Mouse (Mus musculus): ENCODE data around the gene Epas1. TPM values are rescaled to one million over a fixed set of nuclear protein-coding genes. Genes with fewer than 3 reads are reported as not detected.

Gene Epas1
- total and polyA plus RNA-seq, 2 experiments from 2014 or later = 4.7 to 14.3 TPM

DNA sequence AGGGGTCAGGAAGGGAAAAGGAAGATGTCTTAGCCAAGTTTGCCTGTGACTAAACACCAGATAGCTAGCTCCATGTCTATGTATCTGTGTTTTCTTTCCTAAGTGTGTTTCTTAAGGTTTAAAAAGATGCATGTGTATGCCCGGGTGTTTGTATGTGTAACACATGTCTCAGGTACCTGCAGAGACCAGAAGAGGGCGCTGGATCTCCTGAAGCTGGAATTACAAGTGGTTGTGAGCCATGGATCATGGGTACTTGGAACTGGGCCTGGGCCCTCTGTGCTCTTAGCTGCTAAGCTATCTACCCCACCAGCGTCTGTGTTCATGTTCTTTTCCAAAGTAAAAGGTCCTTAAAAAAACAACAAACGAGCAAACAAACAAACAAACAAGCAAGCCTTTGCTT is 12.9 kb downstream of the Epas1 start:
- Histone ChIP-seq H3K9ac (no peak overlapping the region), H3K4me3 (ENCODE audit: low read depth, low read length) (no peak overlapping the region), H3K27me3 (ENCODE audit: insufficient read depth, low read length) (no peaks in the 10 kb centered on the region), H3K4me1 (ENCODE audit: insufficient read depth) (no peaks in the 10 kb centered on the region), H3K36me3 (ENCODE audit: insufficient read depth) (no peaks in the 10 kb centered on the region), H3K9me3 (ENCODE audit: low read length) (no peaks in the 10 kb centered on the region), H3K4me2 (ENCODE audit: low read depth) (no peak overlapping the region), H3K27ac (ENCODE audit: low read depth, low read length) (no peak overlapping the region)
- DNase-seq (no peak), ATAC-seq (no peak)
- peak; percentile 8; the same call in 1 of the 2 replicates for TF ChIP-seq CTCF (IDR thresholded peaks at IDR 0.05; ENCODE audit: low read depth)
- WGBS = 90% methylated on average over 4 of the region's 4 CpGs

DNA sequence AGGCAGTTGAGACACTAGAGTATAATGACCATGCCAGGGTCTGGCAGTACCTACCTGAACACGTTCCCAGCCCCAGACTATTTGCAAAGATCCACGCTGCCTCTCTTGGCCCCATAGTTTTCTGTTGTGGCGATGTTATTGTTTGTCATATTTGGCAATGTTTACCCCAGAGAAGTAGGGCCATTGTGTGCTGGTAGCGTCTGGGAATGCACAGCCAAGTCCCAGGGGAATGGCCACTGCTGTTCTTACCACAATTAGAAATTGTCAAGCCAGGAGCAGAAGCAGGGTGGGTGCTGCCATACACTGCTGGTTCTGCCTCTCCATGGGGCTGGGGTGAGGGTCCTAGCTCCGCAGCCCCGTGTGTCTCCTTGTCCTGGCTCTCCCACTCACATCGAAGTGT is 15.1 kb downstream of the Epas1 start:
- Histone ChIP-seq H3K27me3 (ENCODE audit: insufficient read depth, low read length) (no peaks in the 10 kb centered on the region), H3K9me3 (ENCODE audit: low read length) (no peaks in the 10 kb centered on the region), H3K4me1 (ENCODE audit: insufficient read depth) (no peaks in the 10 kb centered on the region), H3K4me3 (ENCODE audit: low read depth, low read length) (no peak overlapping the region), H3K27ac (ENCODE audit: low read depth, low read length) (no peak overlapping the region), H3K36me3 (ENCODE audit: insufficient read depth) (no peaks in the 10 kb centered on the region), H3K4me2 (ENCODE audit: low read depth) (no peak overlapping the region), H3K9ac (no peak overlapping the region)
- DNase-seq = no peak
- TF ChIP-seq CTCF (IDR thresholded peaks at IDR 0.05; ENCODE audit: low read depth) = no peak
- no peak for ATAC-seq
- WGBS = 62% methylated on average over 7 of the region's 7 CpGs

DNA sequence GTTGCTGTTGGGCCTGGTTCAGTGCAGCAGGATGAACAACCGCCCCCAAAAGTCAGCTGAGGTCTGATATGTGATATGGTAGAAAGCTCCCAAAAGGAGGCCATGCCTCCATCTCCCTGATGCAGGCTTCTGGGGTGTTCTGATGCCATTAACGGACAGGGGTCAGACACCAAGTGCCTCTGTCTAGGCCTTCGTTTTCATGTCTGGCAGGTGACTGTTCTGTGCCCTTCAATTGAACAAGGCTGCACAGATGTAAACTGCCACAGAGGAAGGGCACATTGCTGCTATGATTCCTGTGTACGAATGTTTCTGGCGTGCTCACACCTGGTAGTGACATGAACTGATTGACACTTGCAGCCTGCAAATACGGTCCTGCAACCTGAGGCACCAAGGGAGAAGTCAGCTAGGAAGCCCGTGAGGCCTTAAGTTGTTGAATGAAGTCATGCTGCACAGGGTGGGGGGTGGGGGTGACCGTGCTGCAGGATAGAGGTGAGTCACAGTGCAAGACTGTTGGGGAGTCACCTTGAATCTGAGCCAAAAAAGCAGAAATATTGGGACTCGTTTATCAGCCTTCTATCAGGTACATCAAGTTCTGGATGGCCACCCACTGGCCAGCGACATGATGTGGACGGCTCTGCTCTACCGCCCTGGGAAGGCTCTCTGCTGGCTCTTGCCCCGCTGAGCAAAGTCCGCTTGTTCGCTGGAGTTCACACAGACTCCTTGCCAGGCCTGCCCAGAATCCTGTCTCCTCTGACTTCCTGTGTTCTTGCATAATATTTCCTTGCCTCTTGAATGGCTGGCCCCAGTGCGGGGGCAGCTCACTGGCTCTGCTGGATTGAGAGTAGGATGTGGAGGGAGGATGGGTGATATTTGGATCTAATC is 16.1 kb downstream of the Epas1 start:
- Histone ChIP-seq H3K9ac (no peak overlapping the region), H3K9me3 (ENCODE audit: low read length) (no peaks in the 10 kb centered on the region), H3K27me3 (ENCODE audit: insufficient read depth, low read length) (no peaks in the 10 kb centered on the region), H3K27ac (ENCODE audit: low read depth, low read length) (no peak overlapping the region), H3K36me3 (ENCODE audit: insufficient read depth) (no peaks in the 10 kb centered on the region), H3K4me1 (ENCODE audit: insufficient read depth) (no peaks in the 10 kb centered on the region), H3K4me2 (ENCODE audit: low read depth) (no peak overlapping the region), H3K4me3 (ENCODE audit: low read depth, low read length) (no peak overlapping the region)
- no peak for ATAC-seq
- TF ChIP-seq CTCF (IDR thresholded peaks at IDR 0.05; ENCODE audit: low read depth) = no peak
- 77% methylated on average over 16 of the region's 16 CpGs for WGBS
- DNase-seq = no peak

DNA sequence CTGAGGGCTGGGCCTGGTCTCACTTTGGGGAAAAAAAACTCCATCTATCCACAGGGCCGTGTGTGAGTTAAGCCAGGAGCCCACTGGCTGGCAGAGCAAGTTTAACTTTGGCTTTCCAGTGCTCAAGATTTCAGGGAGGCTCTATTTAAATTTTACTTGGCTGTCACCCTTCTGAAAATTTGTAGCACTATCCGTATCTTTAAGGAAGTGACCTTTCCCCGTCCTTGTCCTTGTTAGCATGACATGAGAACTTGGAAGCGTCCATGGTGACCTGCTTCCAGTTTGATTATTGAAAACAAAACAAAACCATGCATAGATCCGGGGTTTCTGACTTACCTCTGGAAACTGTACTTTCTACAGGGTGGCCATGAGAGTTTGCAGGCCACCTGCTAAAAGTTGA is 17.3 kb downstream of the Epas1 start:
- H3K27me3 ChIP-seq (ENCODE audit: insufficient read depth, low read length) = no peaks in the 10 kb centered on the region
- 81% methylated on average over 5 of the region's 5 CpGs for WGBS

DNA sequence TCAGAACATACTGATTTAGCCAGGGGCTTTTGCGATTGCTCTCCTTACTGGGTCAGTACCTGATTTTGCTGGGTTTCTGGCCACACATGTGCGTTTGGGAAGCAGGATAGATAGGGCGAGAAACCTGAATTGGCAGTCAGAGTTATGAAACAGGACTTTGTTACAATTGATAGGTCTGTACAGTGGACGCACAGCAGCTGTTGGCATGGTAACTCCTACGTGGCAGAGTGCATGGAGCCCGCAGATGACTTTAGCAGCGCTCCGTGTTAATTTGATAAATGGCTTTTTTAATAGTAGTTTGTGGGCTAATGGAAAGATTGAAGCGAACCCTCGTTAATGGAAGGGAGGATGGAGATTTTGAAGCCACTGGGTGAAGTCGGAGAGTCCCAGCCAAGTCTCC is 18.5 kb downstream of the Epas1 start:
- H3K9ac ChIP-seq = no peak overlapping the region
- TF ChIP-seq CTCF (IDR thresholded peaks at IDR 0.05; ENCODE audit: low read depth) = no peak
- no peak overlapping the region for H3K4me3 ChIP-seq (ENCODE audit: low read depth, low read length)
- no peak overlapping the region for H3K4me2 ChIP-seq (ENCODE audit: low read depth)
- no peaks in the 10 kb centered on the region for H3K36me3 ChIP-seq (ENCODE audit: insufficient read depth)
- no peaks in the 10 kb centered on the region for H3K27me3 ChIP-seq (ENCODE audit: insufficient read depth, low read length)
- no peaks in the 10 kb centered on the region for H3K9me3 ChIP-seq (ENCODE audit: low read length)
- WGBS = 45% methylated on average over 11 of the region's 11 CpGs
- DNase-seq (no peak), ATAC-seq (peak; percentile 43; the same call in 1 of the 2 replicates)
- H3K27ac ChIP-seq (ENCODE audit: low read depth, low read length) = no peak overlapping the region
- H3K4me1 ChIP-seq (ENCODE audit: insufficient read depth) = no peaks in the 10 kb centered on the region

More for the DNA sequence above, 17.3 kb downstream of the Epas1 start:
- no peak for TF ChIP-seq CTCF (IDR thresholded peaks at IDR 0.05; ENCODE audit: low read depth)
- Histone ChIP-seq H3K36me3 (ENCODE audit: insufficient read depth) (no peaks in the 10 kb centered on the region), H3K9me3 (ENCODE audit: low read length) (no peaks in the 10 kb centered on the region), H3K27ac (ENCODE audit: low read depth, low read length) (no peak overlapping the region), H3K4me2 (ENCODE audit: low read depth) (no peak overlapping the region), H3K4me1 (ENCODE audit: insufficient read depth) (no peaks in the 10 kb centered on the region), H3K4me3 (ENCODE audit: low read depth, low read length) (no peak overlapping the region), H3K9ac (no peak overlapping the region)
- ATAC-seq (no peak), DNase-seq (no peak)

DNA sequence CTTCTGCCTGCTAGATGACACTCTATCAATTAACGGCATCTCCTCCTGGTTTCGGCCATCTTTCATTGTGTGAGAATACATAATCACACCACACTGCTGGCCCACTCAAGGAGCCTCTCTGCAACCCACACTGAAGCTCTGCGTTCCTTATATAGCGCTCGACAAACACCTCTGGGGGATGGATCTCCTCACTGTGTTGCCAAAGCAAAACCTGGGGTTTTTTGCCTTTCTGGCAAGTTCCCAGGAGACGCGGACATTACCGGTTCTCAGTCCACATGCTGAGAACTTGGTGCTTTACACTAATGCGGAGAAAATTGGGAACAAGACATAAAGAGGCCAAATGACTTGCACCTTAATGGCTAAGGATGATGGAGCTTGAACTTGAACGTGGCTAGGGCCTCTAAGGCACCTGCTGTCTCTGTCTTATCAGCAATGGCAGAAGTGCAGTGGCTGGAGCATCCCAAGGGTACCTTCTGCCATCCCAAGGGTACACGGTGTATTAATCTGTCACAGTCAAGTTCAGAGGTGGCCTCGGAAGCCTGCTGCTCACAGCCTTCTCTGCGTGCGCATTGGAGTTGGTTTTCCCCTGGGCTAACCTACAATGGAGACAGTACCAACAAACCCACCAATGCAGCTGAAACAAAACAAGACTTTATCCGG is 19.6 kb downstream of the Epas1 start:
- WGBS = 91% methylated on average over 15 of the region's 15 CpGs

DNA sequence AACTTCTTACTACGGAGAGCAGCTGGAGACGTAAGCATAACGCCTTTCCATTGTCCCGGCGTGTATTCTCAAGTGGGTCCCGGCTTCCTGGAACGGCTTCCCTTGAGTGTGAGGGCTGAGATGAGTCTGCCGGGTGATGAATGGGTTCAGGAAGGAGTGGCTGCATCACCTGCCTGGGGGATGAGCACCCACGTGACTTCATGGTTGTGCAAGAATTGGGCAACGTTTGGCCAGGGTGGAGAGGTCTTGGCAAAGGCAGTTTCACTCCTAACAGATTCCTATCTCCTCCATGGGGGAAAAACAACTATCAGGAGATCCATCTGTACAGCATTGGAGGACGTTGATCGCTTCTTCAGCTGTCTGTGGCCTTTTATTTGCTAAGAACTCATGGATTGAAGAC is 23.0 kb downstream of the Epas1 start:
- WGBS = 87% methylated on average over 12 of the region's 12 CpGs
- no peak overlapping the region for H3K27ac ChIP-seq (ENCODE audit: low read depth, low read length)
- no peak overlapping the region for H3K4me3 ChIP-seq (ENCODE audit: low read depth, low read length)
- H3K4me2 ChIP-seq (ENCODE audit: low read depth) = no peak overlapping the region
- H3K9me3 ChIP-seq (ENCODE audit: low read length) = no peaks in the 10 kb centered on the region
- H3K4me1 ChIP-seq (ENCODE audit: insufficient read depth) = no peaks in the 10 kb centered on the region
- DNase-seq = no peak
- no peak for ATAC-seq
- TF ChIP-seq CTCF (IDR thresholded peaks at IDR 0.05; ENCODE audit: low read depth) = no peak
- H3K36me3 ChIP-seq (ENCODE audit: insufficient read depth) = no peaks in the 10 kb centered on the region
- H3K27me3 ChIP-seq (ENCODE audit: insufficient read depth, low read length) = no peaks in the 10 kb centered on the region
- no peak overlapping the region for H3K9ac ChIP-seq

More for the DNA sequence above, 19.6 kb downstream of the Epas1 start:
- Histone ChIP-seq H3K4me2 (ENCODE audit: low read depth) (no peak overlapping the region), H3K4me3 (ENCODE audit: low read depth, low read length) (no peak overlapping the region), H3K9me3 (ENCODE audit: low read length) (no peaks in the 10 kb centered on the region), H3K9ac (no peak overlapping the region), H3K27ac (ENCODE audit: low read depth, low read length) (no peak overlapping the region), H3K36me3 (ENCODE audit: insufficient read depth) (no peaks in the 10 kb centered on the region), H3K27me3 (ENCODE audit: insufficient read depth, low read length) (no peaks in the 10 kb centered on the region), H3K4me1 (ENCODE audit: insufficient read depth) (no peaks in the 10 kb centered on the region)
- TF ChIP-seq CTCF (IDR thresholded peaks at IDR 0.05; ENCODE audit: low read depth) = no peak
- ATAC-seq (no peak), DNase-seq (no peak)
